Mouse (Mus musculus) cortical plate, adult 2 months (tissue): Measurements from ENCODE around the gene Neurod6. TPM values are rescaled to one million over a fixed set of nuclear protein-coding genes. Genes with fewer than 3 reads are reported as not detected.

Experiments
- H3K27ac ChIP-seq: fragments of 200-500 bp; 2 replicates; pipeline ENCODE4 v1.5.1; 2012; ENCODE audit warnings: low read length, control low read depth, inconsistent platforms; ENCODE audit not compliant: insufficient read depth
- H3K4me1 ChIP-seq: fragments of 200-500 bp; 2 replicates; pipeline ENCODE4 v1.6.1; 2011; ENCODE audit warnings: low read length; ENCODE audit not compliant: control insufficient read depth, insufficient read depth
- H3K4me3 ChIP-seq: fragments of 200-500 bp; 2 replicates; pipeline ENCODE4 v1.5.1; 2011; ENCODE audit warnings: mild to moderate bottlenecking, low read length, control low read depth; ENCODE audit not compliant: insufficient read depth
- CTCF ChIP-seq: fragments of 200-500 bp; IDR thresholded peaks from 2 replicates; pipeline ENCODE4 v1.5.1; 2011; ENCODE audit warnings: mild to moderate bottlenecking, control low read depth, low read length; ENCODE audit not compliant: insufficient read depth; ENCODE audit errors: extremely low read depth
- POLR2A ChIP-seq: fragments of 200-500 bp; IDR thresholded peaks from 2 replicates; pipeline ENCODE4 v1.6.1; 2011; ENCODE audit warnings: mild to moderate bottlenecking, low read length, control low read depth; ENCODE audit not compliant: insufficient read depth; ENCODE audit errors: extremely low read depth
- polyA plus RNA-seq: library from polyadenylated mRNA; depleted of rRNA; stranded (reverse); fragments of >200 nt; gene quantifications from 2 replicates; pipeline ENCODE4 v1.2.3, GENCODE M21; 2012; rRNA removed

Gene Neurod6
- polyA plus RNA-seq, 1 experiment: 57.1 TPM

GRCm38 (mm10) chr6:55646824-55647560 lies 34.1 kb downstream of the Neurod6 start:
- Histone ChIP-seq H3K4me3 (no peak overlapping the region), H3K27ac (no peak overlapping the region), H3K4me1 (no peaks in the 10 kb centered on the region)
- no peak for TF ChIP-seq CTCF
- no peak for TF ChIP-seq POLR2A

GRCm38 (mm10) chr6:55646111-55646823 lies 34.8 kb downstream of the Neurod6 start:
- H3K4me1 ChIP-seq: no peaks in the 10 kb centered on the region
- no peak overlapping the region for H3K27ac ChIP-seq
- TF ChIP-seq CTCF (no peak), POLR2A (no peak)
- H3K4me3 ChIP-seq: no peak overlapping the region

DNA sequence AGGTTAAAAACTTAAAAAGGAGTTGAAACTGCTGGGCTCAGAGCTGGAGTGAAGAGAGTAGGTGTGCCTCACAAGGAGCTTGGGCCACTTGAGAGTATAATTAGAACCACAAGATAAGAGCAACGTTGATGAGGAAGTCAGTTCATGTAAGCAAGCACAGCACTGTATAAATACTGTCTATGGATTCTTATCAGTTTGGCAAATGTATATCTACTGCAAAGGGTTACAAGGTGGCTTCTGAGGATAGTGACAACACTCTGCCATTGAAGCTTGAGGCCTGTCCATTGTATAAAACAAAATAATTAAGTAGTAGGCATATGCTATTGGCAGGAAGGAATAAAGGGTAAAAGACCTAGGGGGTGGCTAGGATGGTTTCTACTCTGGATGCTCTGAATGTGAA lies 46.4 kb downstream of the Neurod6 start:
- H3K27ac ChIP-seq: no peak overlapping the region
- H3K4me1 ChIP-seq: no peaks in the 10 kb centered on the region
- TF ChIP-seq POLR2A (no peak), CTCF (no peak)

More for the DNA sequence above, 46.4 kb downstream of the Neurod6 start:
- no peak overlapping the region for H3K4me3 ChIP-seq

Other genes starting within 250 kb of the Neurod6 start
- 84.4 and 87.0 TPM in 2 replicates for gene Adcyap1r1, start 229.3 kb downstream of the Neurod6 start, polyA plus RNA-seq
- gene Itprid1, start 155.6 kb upstream of the Neurod6 start, polyA plus RNA-seq: 1.0 and 1.1 TPM in 2 replicates